Mouse (Mus musculus): ENCODE measurements around the gene Galm. TPM values are rescaled to one million over a fixed set of nuclear protein-coding genes. Genes with fewer than 3 reads are reported as not detected.

Galm gene
- total RNA-seq (2023), result 10.0 and 10.6 TPM in 2 replicates

GRCm38 (mm10) chr17:80127331-80128251, at the start of gene Galm:
Gene Galm, plus strand, starts transcription at chr17:80127471.

GRCm38 (mm10) chr17:80206671-80207581, 79.7 kb downstream of the Galm start, which contains the start of the genes Srsf7 and Ttc39d:
Gene Srsf7, minus strand, starts transcription at chr17:80207307.
Gene Ttc39d, plus strand, starts transcription at chr17:80207460.

GRCm38 (mm10) chr17:80224326-80225116, 97.2 kb downstream of the Galm start, which contains the start of gene Gemin6:
Gene Gemin6, plus strand, starts transcription at chr17:80224441.

Other genes starting within 250 kb of the Galm start
- gene Atl2, start 231.3 kb upstream of the Galm start, total RNA-seq (2023), result 33.6 and 41.4 TPM in 2 replicates
- gene Hnrnpll, start 65.1 kb upstream of the Galm start, total RNA-seq (2023), result 84.6 and 112 TPM in 2 replicates
- gene Srsf7, start 79.8 kb downstream of the Galm start, total RNA-seq (2023), result 150 and 188 TPM in 2 replicates
- gene Ttc39d, start 80.0 kb downstream of the Galm start, total RNA-seq (2023), result not detected in 2 replicates
- 1.5 and 2.2 TPM in 2 replicates for gene Gemin6, start 97.0 kb downstream of the Galm start, total RNA-seq (2023)
- gene Morn2, start 162.7 kb downstream of the Galm start, total RNA-seq (2023), result 1.3 and 1.6 TPM in 2 replicates
- 9.0 and 9.9 TPM in 2 replicates for gene Dhx57, start 163.0 kb downstream of the Galm start, total RNA-seq (2023)
- not detected in 2 replicates for gene Arhgef33, start 179.9 kb downstream of the Galm start, total RNA-seq (2023)
- not detected in 2 replicates for gene Gm10190, start 246.1 kb downstream of the Galm start, total RNA-seq (2023)

All from neutrophil, adult 65 days (primary cell).